Mouse (Mus musculus) cerebellum, postnatal 4 days (tissue): ENCODE data around the gene Fam71f1.
A peak's percentile ranks its signal among the peaks of the same experiment; 100 is the strongest.

ENCODE experiments used
- DNase-seq, 2 experiments: peaks; one replicate each; pipeline ENCODE4 v3.0.0; 2022; ENCODE audit warnings: low spot score in 2 of 2, mixed read lengths in 1 of 2

Gene Fam71f1

GRCm38 (mm10) chr6:29318879-29319278 is at the start of gene Fam71f1:
Gene Fam71f1 (plus strand): TSS chr6:29319140.
- peak in 1 of 2 experiments; percentile 5 for DNase-seq

- DNase-seq = no peak
Observed at GRCm38 (mm10) chr6:29270961-29271360, 48.0 kb upstream of the Fam71f1 start.

GRCm38 (mm10) chr6:29272312-29273072 is 46.4 kb upstream of the Fam71f1 start, which contains the start of gene Hilpda:
Gene Hilpda (plus strand): TSS chr6:29272488.
- DNase-seq = peak; percentile 50 to 83

GRCm38 (mm10) chr6:29276746-29277145 is 42.2 kb upstream of the Fam71f1 start:
- no peak for DNase-seq

GRCm38 (mm10) chr6:29278513-29279267 is 40.2 kb upstream of the Fam71f1 start:
- peak in 1 of 2 experiments; percentile 30 for DNase-seq

GRCm38 (mm10) chr6:29279293-29279692 is 39.6 kb upstream of the Fam71f1 start, which contains the start of gene Fam71f2:
Gene Fam71f2 (plus strand): TSS chr6:29279593.
- DNase-seq = no peak

GRCm38 (mm10) chr6:29280671-29281070 is 38.3 kb upstream of the Fam71f1 start:
- no peak for DNase-seq

GRCm38 (mm10) chr6:29286870-29287269 is 32.1 kb upstream of the Fam71f1 start:
- DNase-seq = no peak

GRCm38 (mm10) chr6:29287481-29287880 is 31.5 kb upstream of the Fam71f1 start:
- DNase-seq = no peak

- peak in 1 of 2 experiments; percentile 10 for DNase-seq
Observed at GRCm38 (mm10) chr6:29287944-29288343, 31.0 kb upstream of the Fam71f1 start.

GRCm38 (mm10) chr6:29288651-29289050 is 30.3 kb upstream of the Fam71f1 start:
- DNase-seq = no peak

GRCm38 (mm10) chr6:29299112-29299511 is 19.8 kb upstream of the Fam71f1 start:
- no peak for DNase-seq

- DNase-seq = peak in 1 of 2 experiments; percentile 15
Observed at GRCm38 (mm10) chr6:29303251-29303650, 15.7 kb upstream of the Fam71f1 start.

GRCm38 (mm10) chr6:29303726-29304125 is 15.2 kb upstream of the Fam71f1 start:
- DNase-seq = no peak

GRCm38 (mm10) chr6:29305462-29305861 is 13.5 kb upstream of the Fam71f1 start:
- no peak for DNase-seq

GRCm38 (mm10) chr6:29308846-29309605 is 9.9 kb upstream of the Fam71f1 start:
- DNase-seq = no peak

- DNase-seq = no peak
Observed at GRCm38 (mm10) chr6:29313690-29314202, 5.2 kb upstream of the Fam71f1 start.

- DNase-seq = no peak
Observed at GRCm38 (mm10) chr6:29317286-29317685, 1.7 kb upstream of the Fam71f1 start.

GRCm38 (mm10) chr6:29317941-29318340 is 999 bp upstream of the Fam71f1 start:
- no peak for DNase-seq

- DNase-seq = no peak
Observed at GRCm38 (mm10) chr6:29321586-29321985, 2.6 kb downstream of the Fam71f1 start.

GRCm38 (mm10) chr6:29322147-29322546 is 3.2 kb downstream of the Fam71f1 start:
- no peak for DNase-seq

GRCm38 (mm10) chr6:29322735-29323134 is 3.8 kb downstream of the Fam71f1 start:
- no peak for DNase-seq
